In the genomic region with DNA sequence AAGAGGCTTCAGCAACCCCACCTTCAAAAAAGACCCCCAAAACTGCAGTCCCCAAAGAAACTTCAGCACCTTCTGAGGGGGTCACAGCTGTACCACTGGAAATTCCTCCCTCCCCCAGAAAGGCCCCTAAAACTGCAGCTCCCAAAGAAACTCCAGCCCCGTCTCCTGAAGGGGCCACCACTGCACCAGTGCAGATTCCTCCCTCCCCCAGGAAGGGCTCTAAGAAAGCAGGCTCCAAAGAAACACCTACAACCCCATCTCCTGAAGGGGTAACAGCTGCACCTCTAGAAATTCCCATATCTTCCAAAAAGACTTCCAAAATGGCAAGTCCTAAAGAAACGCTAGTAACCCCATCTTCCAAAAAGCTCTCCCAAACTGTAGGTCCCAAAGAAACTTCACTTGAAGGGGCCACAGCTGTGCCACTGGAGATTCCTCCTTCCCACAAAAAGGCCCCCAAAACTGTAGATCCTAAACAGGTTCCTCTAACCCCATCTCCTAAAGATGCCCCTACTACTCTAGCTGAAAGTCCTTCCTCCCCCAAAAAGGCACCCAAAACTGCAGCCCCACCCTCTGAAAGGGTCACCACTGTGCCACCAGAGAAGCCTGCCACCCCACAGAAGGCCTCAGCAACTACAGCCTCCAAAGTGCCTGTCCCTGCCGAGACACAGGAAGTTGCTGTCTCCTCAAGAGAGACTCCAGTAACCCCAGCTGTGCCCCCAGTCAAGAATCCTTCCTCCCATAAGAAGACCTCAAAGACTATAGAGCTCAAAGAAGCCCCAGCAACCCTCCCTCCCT, we compare ENCODE assay signal across 16 mouse cellular contexts. TPM values are rescaled to one million over a fixed set of nuclear protein-coding genes. Genes with fewer than 3 reads are reported as not detected.
DNase-seq lines count a peak whose midpoint lies in the region; ATAC-seq and TF ChIP-seq lines count a peak whose summit lies in the region.
"Had no signal": no experiment of that assay in that cellular context is flagged by ENCODE, and none has a peak within 500 bp of the region (broad histone marks: within the 10 kb centered on the region; RNA-seq: fewer than 3 reads in every experiment).

No protein-coding gene starts in this region.

- no peaks in the 10 kb centered on the region for H3K27me3 ChIP-seq in forebrain, embryonic 13.5 days
- no peaks in the 10 kb centered on the region for H3K27me3 ChIP-seq in forebrain, embryonic 11.5 days (ENCODE audit: control insufficient read depth, insufficient read depth, low read length)
- H3K27me3 ChIP-seq in kidney, embryonic 16.5 days (ENCODE audit: insufficient read depth, low read length), result no peaks in the 10 kb centered on the region
- no peaks in the 10 kb centered on the region for H3K27me3 ChIP-seq in E14TG2a.4 (ENCODE audit: insufficient read depth, low read length)
- no peaks in the 10 kb centered on the region for H3K27me3 ChIP-seq in liver, embryonic 16.5 days (ENCODE audit: control insufficient read depth, insufficient read depth, low read depth, low read length)

- no peak overlapping the region for H3K4me2 ChIP-seq in forebrain, embryonic 13.5 days
- no peak overlapping the region for H3K4me2 ChIP-seq in forebrain, embryonic 11.5 days (ENCODE audit: low read depth, low read length, severe bottlenecking)
- no peak overlapping the region for H3K4me2 ChIP-seq in kidney, embryonic 16.5 days (replicated peaks; ENCODE audit: low read depth, low read length)
- no peak overlapping the region for H3K4me2 ChIP-seq in liver, embryonic 16.5 days (ENCODE audit: low read depth, low read length)

- no peaks in the 10 kb centered on the region for H3K9me3 ChIP-seq in forebrain, embryonic 13.5 days (replicated peaks)
- no peaks in the 10 kb centered on the region for H3K9me3 ChIP-seq in forebrain, embryonic 11.5 days (ENCODE audit: control insufficient read depth, low read length)
- no peaks in the 10 kb centered on the region for H3K9me3 ChIP-seq in kidney, embryonic 16.5 days (ENCODE audit: low read length)
- H3K9me3 ChIP-seq in E14TG2a.4 (ENCODE audit: low read length), result no peaks in the 10 kb centered on the region
- no peaks in the 10 kb centered on the region for H3K9me3 ChIP-seq in liver, embryonic 16.5 days (replicated peaks; ENCODE audit: control insufficient read depth, low read length)

- intact Hi-C loops in left cerebral cortex, postnatal 36 days (cut with DNase I), result no loop called here

- no peak overlapping the region for H3K4me3 ChIP-seq in forebrain, embryonic 13.5 days
- H3K4me3 ChIP-seq in forebrain, embryonic 11.5 days (ENCODE audit: low read depth, low read length), result no peak overlapping the region
- H3K4me3 ChIP-seq in kidney, embryonic 16.5 days (ENCODE audit: low read length), result no peak overlapping the region
- 0 out of 2 replicates have a peak overlapping the region, but pooled peaks have one; percentile 20 for H3K4me3 ChIP-seq in E14TG2a.4 (replicated peaks; ENCODE audit: low read length)
- H3K4me3 ChIP-seq in liver, embryonic 16.5 days (ENCODE audit: low read depth, low read length), result no peak overlapping the region
- H3K4me3 ChIP-seq: erythroblast, embryonic 14.5 days; myocyte had no signal

- no peak for TF ChIP-seq CTCF in E14TG2a.4 (conservative IDR thresholded peaks at IDR 0.05; ENCODE audit: low read length)

- H3K9ac ChIP-seq in forebrain, embryonic 13.5 days, result 0 out of 2 replicates have a peak overlapping the region, but pooled peaks have one; percentile 0
- H3K9ac ChIP-seq in forebrain, embryonic 11.5 days (ENCODE audit: low read length), result no peak overlapping the region
- H3K9ac ChIP-seq in kidney, embryonic 16.5 days (replicated peaks; ENCODE audit: low read length), result 0 out of 2 replicates have a peak overlapping the region, but pooled peaks have one; percentile 16
- no peak overlapping the region for H3K9ac ChIP-seq in liver, embryonic 16.5 days (ENCODE audit: low read depth, low read length)

- H3K27ac ChIP-seq in forebrain, embryonic 13.5 days, result no peak overlapping the region
- no peak overlapping the region for H3K27ac ChIP-seq in forebrain, embryonic 11.5 days (ENCODE audit: low read depth, low read length)
- H3K27ac ChIP-seq in kidney, embryonic 16.5 days (ENCODE audit: low read length), result no peak overlapping the region
- H3K27ac ChIP-seq in liver, embryonic 16.5 days (ENCODE audit: low read length), result 0 out of 2 replicates have a peak overlapping the region, but pooled peaks have one; percentile 5

- no peak for DNase-seq in forebrain, embryonic 11.5 days (ENCODE audit: low spot score)
- DNase-seq in kidney, adult 9 months, result no peak
- DNase-seq in embryo, embryonic 10.5 days (ENCODE audit: low spot score), result no peak
- DNase-seq in left cerebral cortex, postnatal 36 days (ENCODE audit: low spot score in 2 of 2), result no peak
- DNase-seq: cerebellum, postnatal 36 days; kidney, postnatal 4 days; right cerebral cortex, postnatal 14 days had no signal

- WGBS in forebrain, embryonic 13.5 days, result 76% methylated on average over 3 of the region's 3 CpGs
- 73% methylated on average over 3 of the region's 3 CpGs for WGBS in forebrain, embryonic 11.5 days
- WGBS in kidney, embryonic 16.5 days, result 55% methylated on average over 3 of the region's 3 CpGs
- 51% methylated on average over 3 of the region's 3 CpGs for WGBS in liver, embryonic 16.5 days (ENCODE audit: insufficient replicate concordance)

- H3K4me1 ChIP-seq in forebrain, embryonic 13.5 days, result peaks cover 12% of the 10 kb centered on the region
- H3K4me1 ChIP-seq in forebrain, embryonic 11.5 days (replicated peaks; ENCODE audit: control insufficient read depth, insufficient read depth, low read length), result peaks cover 3% of the 10 kb centered on the region; the same call in 1 of the 2 replicates
- H3K4me1 ChIP-seq in kidney, embryonic 16.5 days (ENCODE audit: insufficient read depth, low read length), result peaks cover 32% of the 10 kb centered on the region
- peaks cover 81% of the 10 kb centered on the region for H3K4me1 ChIP-seq in E14TG2a.4 (replicated peaks; ENCODE audit: low read depth, low read length)
- peaks cover 29% of the 10 kb centered on the region for H3K4me1 ChIP-seq in liver, embryonic 16.5 days (ENCODE audit: control insufficient read depth, low read depth, low read length)

- ATAC-seq in forebrain, embryonic 13.5 days, result no peak
- ATAC-seq in forebrain, embryonic 11.5 days (replicated peaks; ENCODE audit: low FRiP score), result no peak
- no peak for ATAC-seq in kidney, embryonic 16.5 days (ENCODE audit: low FRiP score, low TSS enrichment)
- ATAC-seq in liver, embryonic 16.5 days (ENCODE audit: low read depth), result no peak
- ATAC-seq: activated CD4-positive, CD25-positive, alpha-beta regulatory T cell, adult 4 months had no signal

- H3K36me3 ChIP-seq in forebrain, embryonic 13.5 days (ENCODE audit: poor library complexity, severe bottlenecking), result peaks cover 99% of the 10 kb centered on the region
- H3K36me3 ChIP-seq in forebrain, embryonic 11.5 days (ENCODE audit: control insufficient read depth, insufficient read depth, low read length), result peaks cover 16% of the 10 kb centered on the region
- H3K36me3 ChIP-seq in kidney, embryonic 16.5 days (ENCODE audit: insufficient read depth, low read length), result peaks cover 82% of the 10 kb centered on the region
- H3K36me3 ChIP-seq in E14TG2a.4 (ENCODE audit: insufficient read depth, low read length), result peaks cover 100% of the 10 kb centered on the region
- H3K36me3 ChIP-seq in liver, embryonic 16.5 days (ENCODE audit: control insufficient read depth, insufficient read depth), result peaks cover 54% of the 10 kb centered on the region

RNA-seq across cellular contexts. Expression of a gene that starts 7.9 kb away (rescaled TPM):
- polyA plus RNA-seq in forebrain, embryonic 13.5 days (2015; fragmentation: Nextera tagmentation; extraction: Ambion mirVana), result 715 and 810 TPM in 2 replicates
- 855 and 939 TPM in 2 replicates for polyA plus RNA-seq in forebrain, embryonic 11.5 days (2014; fragmentation: Nextera tagmentation; extraction: Ambion mirVana)
- polyA plus RNA-seq in kidney, embryonic 16.5 days (2015; fragmentation: Nextera tagmentation; extraction: Ambion mirVana), result 667 and 704 TPM in 2 replicates
- polyA plus RNA-seq in liver, embryonic 16.5 days (2015; fragmentation: Nextera tagmentation; extraction: Ambion mirVana), result 301 and 339 TPM in 2 replicates
- 100 to 1,000 TPM; 292 to 297 TPM for total RNA-seq in left cerebral cortex, postnatal 36 days (2021)

RNA-seq across cellular contexts. Expression of a gene that starts 15.5 kb away (rescaled TPM):
- polyA plus RNA-seq in forebrain, embryonic 13.5 days (2015; fragmentation: Nextera tagmentation; extraction: Ambion mirVana), result 562 and 583 TPM in 2 replicates
- polyA plus RNA-seq in forebrain, embryonic 11.5 days (2014; fragmentation: Nextera tagmentation; extraction: Ambion mirVana), result 638 and 692 TPM in 2 replicates
- 409 and 441 TPM in 2 replicates for polyA plus RNA-seq in kidney, embryonic 16.5 days (2015; fragmentation: Nextera tagmentation; extraction: Ambion mirVana)
- polyA plus RNA-seq in liver, embryonic 16.5 days (2015; fragmentation: Nextera tagmentation; extraction: Ambion mirVana), result 171 and 201 TPM in 2 replicates
- total RNA-seq in left cerebral cortex, postnatal 36 days (2021), result 100 to 1,000 TPM; 120 to 131 TPM

RNA-seq across cellular contexts. Expression of a gene that starts 28.3 kb away (rescaled TPM):
- 97.9 and 98.0 TPM in 2 replicates for polyA plus RNA-seq in forebrain, embryonic 13.5 days (2015; fragmentation: Nextera tagmentation; extraction: Ambion mirVana)
- 124 and 127 TPM in 2 replicates for polyA plus RNA-seq in forebrain, embryonic 11.5 days (2014; fragmentation: Nextera tagmentation; extraction: Ambion mirVana)
- 83.4 and 84.1 TPM in 2 replicates for polyA plus RNA-seq in kidney, embryonic 16.5 days (2015; fragmentation: Nextera tagmentation; extraction: Ambion mirVana)
- polyA plus RNA-seq in liver, embryonic 16.5 days (2015; fragmentation: Nextera tagmentation; extraction: Ambion mirVana), result 60.8 and 69.4 TPM in 2 replicates
- 1 to 10 TPM; 6.7 to 7.2 TPM for total RNA-seq in left cerebral cortex, postnatal 36 days (2021)

RNA-seq across cellular contexts. Expression of a gene that starts 35.8 kb away (rescaled TPM):
- polyA plus RNA-seq in forebrain, embryonic 13.5 days (2015; fragmentation: Nextera tagmentation; extraction: Ambion mirVana), result not detected in 2 replicates
- not detected in 2 replicates for polyA plus RNA-seq in forebrain, embryonic 11.5 days (2014; fragmentation: Nextera tagmentation; extraction: Ambion mirVana)
- polyA plus RNA-seq in kidney, embryonic 16.5 days (2015; fragmentation: Nextera tagmentation; extraction: Ambion mirVana), result not detected in 2 replicates
- 0.14 and 0.20 TPM in 2 replicates for polyA plus RNA-seq in liver, embryonic 16.5 days (2015; fragmentation: Nextera tagmentation; extraction: Ambion mirVana)
- total RNA-seq in left cerebral cortex, postnatal 36 days (2021), result not detected
- total RNA-seq: gastrocnemius, adult 18-20 months; MEL had no signal
- polyA plus RNA-seq: activated CD4-positive, CD25-positive, alpha-beta regulatory T cell, adult 4 months; erythroblast, embryonic 14.5 days; myocyte had no signal

RNA-seq across cellular contexts. Expression of a gene that starts 39.8 kb away (rescaled TPM):
- polyA plus RNA-seq in forebrain, embryonic 13.5 days (2015; fragmentation: Nextera tagmentation; extraction: Ambion mirVana), result 2,170 and 2,214 TPM in 2 replicates
- polyA plus RNA-seq in forebrain, embryonic 11.5 days (2014; fragmentation: Nextera tagmentation; extraction: Ambion mirVana), result 2,200 and 2,324 TPM in 2 replicates
- polyA plus RNA-seq in kidney, embryonic 16.5 days (2015; fragmentation: Nextera tagmentation; extraction: Ambion mirVana), result 3,411 and 3,412 TPM in 2 replicates
- polyA plus RNA-seq in liver, embryonic 16.5 days (2015; fragmentation: Nextera tagmentation; extraction: Ambion mirVana), result 1,845 and 1,875 TPM in 2 replicates
- 1,000 to 10,000 TPM; 1,550 to 1,901 TPM for total RNA-seq in left cerebral cortex, postnatal 36 days (2021)

Comparison
In these comparisons a context has a peak if more than half of its experiments do, and no peak if none do; other contexts are left out.
1. H3K9ac ChIP-seq: peak in forebrain, embryonic 13.5 days (single experiment) and kidney, embryonic 16.5 days (single experiment); none in forebrain, embryonic 11.5 days (single experiment) and liver, embryonic 16.5 days (single experiment).